ENCODE assay signal across 10 mouse cellular contexts in genomic region chr8:87784227-87784626, GRCm38 (mm10).
DNase-seq lines count a peak whose midpoint lies in the region; ATAC-seq lines count a peak whose summit lies in the region.
"Had no signal": no experiment of that assay in that cellular context is flagged by ENCODE, and none has a peak within 500 bp of the region (broad histone marks: within the 10 kb centered on the region; RNA-seq: fewer than 3 reads in every experiment).

No protein-coding gene starts in this region.

- 11% methylated on average over 13 of the region's 13 CpGs for WGBS in kidney, embryonic 14.5 days
- 4% methylated on average over 13 of the region's 13 CpGs for WGBS in embryonic facial prominence, embryonic 10.5 days
- 5% methylated on average over 13 of the region's 13 CpGs for WGBS in hindbrain, embryonic 14.5 days
- WGBS in neural tube, embryonic 12.5 days, result 5% methylated on average over 13 of the region's 13 CpGs

- no peaks in the 10 kb centered on the region for H3K9me3 ChIP-seq in kidney, embryonic 14.5 days (ENCODE audit: control insufficient read depth, low read length)
- H3K9me3 ChIP-seq in embryonic facial prominence, embryonic 10.5 days, result no peaks in the 10 kb centered on the region
- H3K9me3 ChIP-seq in hindbrain, embryonic 14.5 days (ENCODE audit: control insufficient read depth, low read length), result no peaks in the 10 kb centered on the region
- H3K9me3 ChIP-seq in neural tube, embryonic 12.5 days, result no peaks in the 10 kb centered on the region

- no peak overlapping the region; the same call in 1 of the 2 replicates for H3K4me3 ChIP-seq in kidney, embryonic 14.5 days (ENCODE audit: low read length)
- H3K4me3 ChIP-seq in embryonic facial prominence, embryonic 10.5 days, result peak overlapping the region; percentile 26
- H3K4me3 ChIP-seq in hindbrain, embryonic 14.5 days (replicated peaks; ENCODE audit: low read length), result no peak overlapping the region
- H3K4me3 ChIP-seq in neural tube, embryonic 12.5 days, result no peak overlapping the region
- H3K4me3 ChIP-seq: erythroblast, embryonic 14.5 days had no signal

- H3K4me1 ChIP-seq in kidney, embryonic 14.5 days (ENCODE audit: control insufficient read depth, insufficient read depth, low read length), result peaks cover 19% of the 10 kb centered on the region
- peaks cover 47% of the 10 kb centered on the region for H3K4me1 ChIP-seq in embryonic facial prominence, embryonic 10.5 days
- peaks cover 25% of the 10 kb centered on the region for H3K4me1 ChIP-seq in hindbrain, embryonic 14.5 days (replicated peaks; ENCODE audit: control insufficient read depth, insufficient read depth, low read length)
- H3K4me1 ChIP-seq in neural tube, embryonic 12.5 days, result peaks cover 22% of the 10 kb centered on the region

- no peak for DNase-seq in kidney, adult 8-10 months
- DNase-seq in embryonic facial prominence, embryonic 10.5 days (ENCODE audit: low spot score), result peak; percentile 60
- DNase-seq in hindbrain, embryonic 14.5 days (ENCODE audit: low spot score), result no peak
- no peak for DNase-seq in cerebellum, postnatal 36 days
- DNase-seq: lung, adult 2 months had no signal

- peak overlapping the region; percentile 18; the same call in 1 of the 2 replicates for H3K9ac ChIP-seq in kidney, embryonic 14.5 days (ENCODE audit: low read depth, low read length)
- H3K9ac ChIP-seq in hindbrain, embryonic 14.5 days, result 0 out of 2 replicates have a peak overlapping the region, but pooled peaks have one; percentile 41
- no peak overlapping the region for H3K9ac ChIP-seq in neural tube, embryonic 12.5 days

- no peak for ATAC-seq in kidney, embryonic 14.5 days (ENCODE audit: low FRiP score, low TSS enrichment)
- no peak for ATAC-seq in hindbrain, embryonic 14.5 days (ENCODE audit: low FRiP score)
- no peak for ATAC-seq in neural tube, embryonic 12.5 days (ENCODE audit: low FRiP score, low read depth)
- no peak for ATAC-seq in megakaryocyte-erythroid progenitor cell, adult 5-6 weeks (replicated peaks; ENCODE audit: low FRiP score, low TSS enrichment, poor library complexity, severe bottlenecking)
- ATAC-seq in megakaryocyte, adult 5-6 weeks (ENCODE audit: poor library complexity, severe bottlenecking), result no peak

- H3K27me3 ChIP-seq in kidney, embryonic 14.5 days (ENCODE audit: control insufficient read depth, insufficient read depth, low read length), result no peaks in the 10 kb centered on the region
- H3K27me3 ChIP-seq in embryonic facial prominence, embryonic 10.5 days (replicated peaks; ENCODE audit: low read depth, poor library complexity, severe bottlenecking), result no peaks in the 10 kb centered on the region
- H3K27me3 ChIP-seq in hindbrain, embryonic 14.5 days (ENCODE audit: control insufficient read depth, insufficient read depth, low read length), result no peaks in the 10 kb centered on the region
- H3K27me3 ChIP-seq in neural tube, embryonic 12.5 days (replicated peaks), result no peaks in the 10 kb centered on the region

- peaks cover 36% of the 10 kb centered on the region for H3K36me3 ChIP-seq in kidney, embryonic 14.5 days (ENCODE audit: control insufficient read depth, insufficient read depth, low read length)
- H3K36me3 ChIP-seq in embryonic facial prominence, embryonic 10.5 days (replicated peaks), result peaks cover 42% of the 10 kb centered on the region
- H3K36me3 ChIP-seq in hindbrain, embryonic 14.5 days (replicated peaks; ENCODE audit: control insufficient read depth, insufficient read depth), result peaks cover 31% of the 10 kb centered on the region
- H3K36me3 ChIP-seq in neural tube, embryonic 12.5 days, result peaks cover 37% of the 10 kb centered on the region

- peak overlapping the region; percentile 62; the same call in 1 of the 2 replicates for H3K27ac ChIP-seq in kidney, embryonic 14.5 days (ENCODE audit: low read depth, low read length)
- H3K27ac ChIP-seq in embryonic facial prominence, embryonic 10.5 days (replicated peaks), result peak overlapping the region; percentile 90
- H3K27ac ChIP-seq in hindbrain, embryonic 14.5 days, result peak overlapping the region; percentile 21; the same call in 1 of the 2 replicates
- H3K27ac ChIP-seq in neural tube, embryonic 12.5 days, result no peak overlapping the region

- 0 out of 2 replicates have a peak overlapping the region, but pooled peaks have one; percentile 10 for H3K4me2 ChIP-seq in kidney, embryonic 14.5 days (replicated peaks; ENCODE audit: low read depth, low read length)
- H3K4me2 ChIP-seq in hindbrain, embryonic 14.5 days (replicated peaks), result no peak overlapping the region; the same call in 1 of the 2 replicates
- peak overlapping the region; percentile 39 for H3K4me2 ChIP-seq in neural tube, embryonic 12.5 days (replicated peaks)
